Mouse (Mus musculus) brain, embryonic 18.5 days (tissue): Measurements from ENCODE around the gene Olfr810.

Experiments used
- DNase-seq: peaks from one replicate; pipeline ENCODE4 v3.0.0-alpha.2; 2012; ENCODE audit warnings: low read depth, low spot score

The Olfr810 gene

DNA sequence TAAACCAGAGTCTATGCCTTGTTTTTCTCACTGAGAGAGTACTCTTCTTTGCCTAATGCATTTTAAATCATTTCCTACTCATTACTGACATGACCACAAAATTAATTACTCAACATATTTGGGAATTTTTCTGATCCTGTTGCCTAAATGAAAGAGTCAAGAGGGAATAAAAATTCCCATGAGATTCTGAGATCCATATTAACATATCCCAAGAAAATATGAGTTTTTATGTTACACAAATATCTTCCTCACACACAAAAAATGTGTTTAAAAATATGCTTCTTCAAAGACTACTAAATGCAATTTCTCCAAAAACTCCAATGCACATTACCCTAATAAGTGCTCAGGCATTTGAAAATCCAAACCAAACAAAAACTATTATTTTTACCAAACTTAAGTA is at the start of gene Olfr810:
Gene Olfr810 (minus strand): TSS at position 101 of the 400 bp plus-strand sequence.
- DNase-seq: no peak

DNA sequence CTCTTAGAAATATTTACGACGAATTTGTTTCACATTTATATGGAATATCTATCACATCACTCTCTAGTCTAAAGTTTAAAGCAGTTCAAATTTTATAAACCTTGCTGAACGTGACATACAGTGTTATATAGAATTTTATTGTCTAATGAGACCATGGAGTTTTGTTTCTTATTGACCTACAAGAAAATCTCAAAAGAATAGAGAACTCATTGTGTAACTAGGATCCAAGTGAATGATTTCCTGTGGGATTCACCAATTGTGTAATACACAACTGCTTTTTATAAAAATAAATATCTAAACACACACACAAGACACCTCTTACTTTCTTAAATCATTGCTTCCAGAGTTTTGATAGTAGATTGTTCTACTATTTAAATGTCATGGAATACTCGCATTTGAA is 9.6 kb upstream of the Olfr810 start, which contains the start of gene Olfr811:
Gene Olfr811 (minus strand): TSS at position 101 of the 400 bp plus-strand sequence.
- no peak for DNase-seq

GRCm38 (mm10) chr10:129778123-129778522 is 16.6 kb downstream of the Olfr810 start:
- no peak for DNase-seq

- DNase-seq: no peak
Observed at GRCm38 (mm10) chr10:129774338-129774737, 20.4 kb downstream of the Olfr810 start, which contains the start of gene Olfr809. Olfr809 (plus strand) TSS chr10:129774638.

GRCm38 (mm10) chr10:129765182-129765581 is 29.5 kb downstream of the Olfr810 start, which contains the start of gene Olfr808:
Olfr808 (plus strand) TSS chr10:129765482.
- DNase-seq: no peak

DNA sequence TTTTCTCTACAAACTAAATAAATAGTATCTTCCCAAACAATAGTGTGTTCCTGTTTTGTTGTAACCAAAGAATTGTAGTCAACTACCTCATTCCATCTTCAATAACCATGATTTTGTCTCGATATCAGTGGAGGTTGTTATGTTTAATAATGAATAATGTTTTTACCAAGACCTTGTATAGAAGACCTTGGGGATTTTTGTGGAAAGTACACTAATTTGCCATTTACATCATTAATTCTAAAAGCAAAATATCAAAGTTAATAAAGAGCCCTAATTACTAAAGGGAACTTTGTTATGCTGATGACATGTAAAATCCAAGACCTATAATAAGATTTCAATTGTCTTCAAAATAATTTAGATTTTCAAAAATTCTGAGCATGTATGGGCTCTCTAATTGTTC is 37.0 kb downstream of the Olfr810 start, which contains the start of gene Olfr807:
Gene Olfr807 (minus strand): TSS at position 101 of the 400 bp plus-strand sequence.
- no peak for DNase-seq

GRCm38 (mm10) chr10:129741821-129742220 is 52.9 kb downstream of the Olfr810 start, which contains the start of gene Olfr806:
Olfr806 (minus strand) TSS chr10:129741921.
- DNase-seq: no peak
